Mouse (Mus musculus) hindbrain, postnatal 0 days (tissue): ENCODE measurements at regions not wholly inside any gene's neighbourhood (a gene's known extent, or its start where the extent isn't known, plus 50 kb on each side); places are given as distances from the start of the nearest gene placed in this dataset.
"Not testable (repeated sequence)": the region's sequence is repeated elsewhere in the genome, so short reads cannot be mapped to it uniquely, and the experiment has no call there.

Experiments
- ATAC-seq: fragments of 200-750 bp; cut with Nextera tagmentation; 2 replicates; pipeline ENCODE4 v1.8.0; 2017; ENCODE audit warnings: mild to moderate bottlenecking, moderate TSS enrichment, moderate library complexity
- DNase-seq: peaks from one replicate; pipeline ENCODE4 v3.0.0-alpha.2; 2015; ENCODE audit warnings: low spot score
- H3K27ac ChIP-seq: fragments of 300-500 bp; sonication (generic); 2 replicates; pipeline ENCODE4 v1.5.1; 2014; ENCODE audit warnings: mild to moderate bottlenecking
- H3K27me3 ChIP-seq: fragments of 300-500 bp; sonication (generic); 2 replicates; pipeline ENCODE4 v1.6.1; 2014; ENCODE audit warnings: low read length, mixed read lengths; ENCODE audit not compliant: insufficient read depth
- H3K36me3 ChIP-seq: fragments of 300-500 bp; sonication (generic); 2 replicates; pipeline ENCODE4 v1.6.1; 2014; ENCODE audit warnings: low read length, mixed read lengths; ENCODE audit not compliant: insufficient read depth
- H3K4me1 ChIP-seq: fragments of 300-500 bp; sonication (generic); 2 replicates; pipeline ENCODE4 v1.6.1; 2014; ENCODE audit warnings: antibody characterized with exemption, low read length, mixed read lengths; ENCODE audit not compliant: insufficient read depth
- H3K4me2 ChIP-seq: fragments of 300-500 bp; sonication (generic); 2 replicates; pipeline ENCODE4 v1.6.1; 2014; ENCODE audit warnings: low read depth, mild to moderate bottlenecking, low read length, moderate library complexity, mixed read lengths
- H3K4me3 ChIP-seq: fragments of 300-500 bp; sonication (generic); 2 replicates; pipeline ENCODE4 v1.5.1; 2014; ENCODE audit warnings: low read length
- H3K9ac ChIP-seq: fragments of 300-500 bp; sonication (generic); replicated peaks from 2 replicates; pipeline ENCODE4 v1.6.1; 2014; ENCODE audit warnings: mild to moderate bottlenecking, low read length, moderate library complexity, mixed read lengths
- H3K9me3 ChIP-seq: fragments of 300-500 bp; sonication (generic); 2 replicates; pipeline ENCODE4 v1.6.1; 2016; ENCODE audit warnings: low read length, mixed read lengths
- CTCF ChIP-seq: IDR thresholded peaks from 2 replicates; pipeline ENCODE4 v1.5.1; 2016; ENCODE audit warnings: antibody characterized with exemption, control low read depth, low read depth
- WGBS: fragments of 180-500 bp; shearing (Covaris S2); extraction: QIAGEN DNeasy Blood & Tissue Kit; methylation state at CpG from one replicate; pipeline ENCODE4 v1.1.7; 2014; 5-methylcytosine and 5-hydroxymethylcytosine counted together

GRCm38 (mm10) chr14:120803191-120803590 lies 107.8 kb upstream of the Ipo5 start:
- Histone ChIP-seq H3K4me1 (0 out of 2 replicates have a peak, but pooled peaks cover 4% of the 10 kb centered on the region), H3K36me3 (no peaks in the 10 kb centered on the region), H3K4me3 (no peak overlapping the region), H3K9ac (no peak overlapping the region), H3K27ac (no peak overlapping the region), H3K27me3 (no peaks in the 10 kb centered on the region), H3K4me2 (no peak overlapping the region; the same call in 1 of the 2 replicates), H3K9me3 (no peaks in the 10 kb centered on the region)
- 61% methylated on average over 6 of the region's 6 CpGs for WGBS
- DNase-seq (no peak), ATAC-seq (no peak)
- no peak for TF ChIP-seq CTCF

GRCm38 (mm10) chr14:120803739-120804138 lies 107.3 kb upstream of the Ipo5 start:
- no peak for TF ChIP-seq CTCF
- Histone ChIP-seq H3K9me3 (no peaks in the 10 kb centered on the region), H3K27me3 (no peaks in the 10 kb centered on the region), H3K36me3 (no peaks in the 10 kb centered on the region), H3K4me2 (peak overlapping the region; percentile 32), H3K27ac (no peak overlapping the region), H3K4me3 (no peak overlapping the region), H3K4me1 (0 out of 2 replicates have a peak, but pooled peaks cover 4% of the 10 kb centered on the region), H3K9ac (no peak overlapping the region)
- 4% methylated on average over 12 of the region's 12 CpGs for WGBS
- DNase-seq (peak; percentile 77), ATAC-seq (peak; percentile 27; the same call in 1 of the 2 replicates)

- 12% methylated on average over 7 of the region's 7 CpGs for WGBS
- Histone ChIP-seq H3K27ac (no peak overlapping the region), H3K27me3 (no peaks in the 10 kb centered on the region), H3K4me1 (0 out of 2 replicates have a peak, but pooled peaks cover 4% of the 10 kb centered on the region), H3K9me3 (no peaks in the 10 kb centered on the region), H3K36me3 (no peaks in the 10 kb centered on the region), H3K4me3 (no peak overlapping the region), H3K4me2 (peak overlapping the region; percentile 32), H3K9ac (no peak overlapping the region)
- ATAC-seq (no peak), DNase-seq (peak; percentile 20)
- TF ChIP-seq CTCF: no peak
These were observed 106.7 kb upstream of the Ipo5 start for GRCm38 (mm10) chr14:120804183-120804848.

- no peak for TF ChIP-seq CTCF
- Histone ChIP-seq H3K4me2 (no peak overlapping the region), H3K4me1 (0 out of 2 replicates have a peak, but pooled peaks cover 4% of the 10 kb centered on the region), H3K36me3 (no peaks in the 10 kb centered on the region), H3K4me3 (no peak overlapping the region), H3K27ac (no peak overlapping the region), H3K9ac (no peak overlapping the region), H3K27me3 (no peaks in the 10 kb centered on the region), H3K9me3 (no peaks in the 10 kb centered on the region)
- no peak for ATAC-seq
- DNase-seq: no peak
- WGBS: 65% methylated on average over 6 of the region's 6 CpGs
These were observed 105.9 kb upstream of the Ipo5 start for GRCm38 (mm10) chr14:120805137-120805536.

- H3K36me3 ChIP-seq, H3K4me2 ChIP-seq, H3K9me3 ChIP-seq, H3K27me3 ChIP-seq, H3K27ac ChIP-seq, H3K4me1 ChIP-seq, H3K4me3 ChIP-seq, DNase-seq, H3K9ac ChIP-seq: not testable (repeated sequence)
- peak; percentile 38; the same call in 1 of the 2 replicates for ATAC-seq
- 53% methylated on average over 12 of the region's 12 CpGs for WGBS
These were observed 105.0 kb upstream of the Ipo5 start for GRCm38 (mm10) chr14:120805816-120806552.

GRCm38 (mm10) chr14:120806553-120806893 lies 104.5 kb upstream of the Ipo5 start:
- H3K9ac ChIP-seq: no peak overlapping the region
- H3K36me3 ChIP-seq: no peaks in the 10 kb centered on the region
- ATAC-seq: peak; percentile 60; the same call in 1 of the 2 replicates
- H3K27ac ChIP-seq: no peak overlapping the region
- WGBS: 29% methylated on average over 6 of the region's 10 CpGs
- no peak overlapping the region for H3K4me2 ChIP-seq
- H3K4me3 ChIP-seq: no peak overlapping the region
- no peaks in the 10 kb centered on the region for H3K9me3 ChIP-seq
- 0 out of 2 replicates have a peak, but pooled peaks cover 4% of the 10 kb centered on the region for H3K4me1 ChIP-seq
- DNase-seq: peak; percentile 46
- no peaks in the 10 kb centered on the region for H3K27me3 ChIP-seq
- no peak for TF ChIP-seq CTCF

GRCm38 (mm10) chr14:120809321-120809720 lies 101.7 kb upstream of the Ipo5 start:
- ATAC-seq: no peak
- no peak for TF ChIP-seq CTCF
- H3K9me3 ChIP-seq: no peaks in the 10 kb centered on the region
- no peak overlapping the region for H3K9ac ChIP-seq
- no peaks in the 10 kb centered on the region for H3K4me1 ChIP-seq
- H3K36me3 ChIP-seq: no peaks in the 10 kb centered on the region
- H3K27ac ChIP-seq: no peak overlapping the region
- DNase-seq: no peak
- WGBS: 80% methylated on average over 6 of the region's 6 CpGs
- no peaks in the 10 kb centered on the region for H3K27me3 ChIP-seq
- H3K4me3 ChIP-seq: no peak overlapping the region
- no peak overlapping the region for H3K4me2 ChIP-seq
